Mouse (Mus musculus): ENCODE measurements around the gene Tdrd7.

Tdrd7 gene

DNA sequence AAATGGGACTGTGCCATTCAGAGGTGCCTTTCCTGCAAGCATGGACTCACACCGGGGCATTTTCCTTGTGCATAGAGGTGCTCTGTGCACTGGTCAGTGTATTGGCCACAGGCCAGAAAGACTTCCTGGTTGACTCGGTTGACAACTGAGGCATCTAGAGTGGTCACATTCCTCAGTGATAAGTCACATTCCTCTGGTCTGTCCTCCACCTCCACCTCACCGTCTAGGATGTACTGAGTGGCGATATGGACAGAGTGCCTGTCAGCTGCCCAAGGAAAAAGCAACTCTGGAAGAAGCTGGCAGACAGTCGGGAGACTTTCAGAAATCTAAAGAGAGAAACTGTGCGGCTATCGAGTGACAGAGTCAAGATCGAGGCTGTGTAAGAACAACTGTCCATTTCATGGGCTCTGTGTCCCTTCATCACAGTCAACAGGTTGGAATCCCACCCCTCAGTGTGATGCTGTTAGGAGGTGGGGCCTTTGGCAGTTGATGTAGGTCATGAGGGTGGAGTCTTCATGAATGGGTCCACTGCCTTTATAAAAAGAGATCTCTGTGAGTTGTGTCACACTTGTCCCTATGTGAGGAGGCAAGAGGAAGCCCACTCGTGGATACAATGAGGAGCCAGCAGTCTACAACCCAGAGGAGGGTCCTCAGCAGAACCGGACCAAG lies at the start of gene Tdrd7:
TSS of gene Tdrd7 (plus strand) at position 564 of the 669 bp plus-strand sequence.
- peak; percentile 37 for DNase-seq

DNA sequence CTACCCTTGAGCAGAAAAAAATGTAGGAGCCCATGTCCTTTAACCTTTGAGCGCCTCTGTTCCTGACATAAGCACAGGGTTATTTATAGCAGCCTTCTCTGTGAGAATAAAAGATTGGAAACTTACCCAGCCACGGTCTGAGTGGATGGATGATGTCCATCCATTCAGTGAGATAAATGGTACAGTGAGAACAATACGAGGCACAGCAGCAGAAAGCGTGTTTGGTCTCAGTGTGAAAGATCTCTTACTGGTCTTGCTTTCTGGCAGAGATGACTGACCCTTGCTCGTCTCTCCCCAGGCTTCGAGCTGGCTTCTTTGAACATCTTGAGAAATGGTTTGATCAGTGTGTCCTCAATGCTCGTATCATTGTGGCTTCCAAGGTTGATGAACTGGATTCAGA lies 48.0 kb upstream of the Tdrd7 start:
- DNase-seq: no peak

GRCm38 (mm10) chr4:45921663-45922435 lies 43.3 kb upstream of the Tdrd7 start:
- DNase-seq: no peak

DNA sequence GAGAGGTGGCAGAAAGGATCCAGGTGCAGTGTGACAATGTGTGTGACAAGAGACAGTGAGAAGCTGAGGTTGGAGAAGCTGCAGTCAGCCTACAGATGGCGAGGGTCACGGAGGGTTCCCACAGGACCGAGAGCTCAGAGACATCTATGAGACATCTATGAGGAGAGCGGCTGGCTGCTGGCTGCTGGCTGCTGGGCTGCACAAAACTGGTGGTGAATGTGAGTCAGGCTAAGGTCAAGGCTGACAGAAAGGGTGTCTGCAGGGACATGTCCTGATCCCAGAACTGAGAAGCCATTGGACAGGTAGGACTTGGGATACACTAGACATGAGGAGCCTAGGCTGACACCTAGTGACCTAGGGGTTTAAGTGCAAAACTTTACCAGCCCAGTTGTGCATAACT lies 41.1 kb upstream of the Tdrd7 start:
- DNase-seq: no peak

DNA sequence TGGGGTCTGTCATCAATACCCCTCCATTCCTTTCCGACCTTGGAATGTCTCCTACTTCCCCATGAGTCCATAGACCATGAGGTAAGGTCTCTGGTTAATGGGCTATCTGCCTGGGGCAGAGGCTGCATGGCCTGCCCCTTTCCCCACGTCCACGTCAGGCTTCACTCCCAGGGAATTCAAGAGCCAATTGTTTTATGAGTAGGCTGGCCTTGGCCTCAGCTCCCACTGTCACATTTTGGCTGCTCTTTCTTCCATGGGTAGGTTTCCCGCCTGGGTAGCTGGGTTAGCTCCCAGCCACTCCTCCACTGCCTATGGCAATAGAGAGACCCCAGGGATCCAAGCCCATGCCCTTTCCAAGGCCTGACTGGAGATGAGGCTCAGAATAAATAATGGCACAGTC lies 36.6 kb upstream of the Tdrd7 start:
- no peak for DNase-seq

- DNase-seq: peak; percentile 33
Observed at GRCm38 (mm10) chr4:45941628-45942044, 23.5 kb upstream of the Tdrd7 start.

DNA sequence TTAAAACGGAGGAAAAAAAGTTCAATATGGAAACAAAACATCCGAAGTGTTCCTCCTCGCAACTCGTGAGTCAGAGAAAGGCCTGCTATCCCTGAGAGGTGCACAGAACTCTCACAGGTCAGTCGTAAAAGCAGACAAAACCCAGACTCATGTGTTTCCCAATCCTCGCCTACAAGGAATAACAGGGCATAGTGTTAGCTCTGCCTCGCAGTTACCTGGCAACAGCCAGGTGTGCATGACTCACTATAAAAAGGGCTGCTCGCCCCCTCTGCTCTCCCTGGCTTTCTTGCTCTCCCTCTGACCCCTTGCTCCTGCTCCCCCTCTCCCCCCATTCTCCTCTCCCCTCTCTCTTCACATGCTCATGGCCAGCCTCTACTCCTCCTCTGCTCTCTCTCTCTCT lies 17.4 kb upstream of the Tdrd7 start:
- no peak for DNase-seq

- no peak for DNase-seq
Observed at GRCm38 (mm10) chr4:45949109-45949848, 15.9 kb upstream of the Tdrd7 start.

DNA sequence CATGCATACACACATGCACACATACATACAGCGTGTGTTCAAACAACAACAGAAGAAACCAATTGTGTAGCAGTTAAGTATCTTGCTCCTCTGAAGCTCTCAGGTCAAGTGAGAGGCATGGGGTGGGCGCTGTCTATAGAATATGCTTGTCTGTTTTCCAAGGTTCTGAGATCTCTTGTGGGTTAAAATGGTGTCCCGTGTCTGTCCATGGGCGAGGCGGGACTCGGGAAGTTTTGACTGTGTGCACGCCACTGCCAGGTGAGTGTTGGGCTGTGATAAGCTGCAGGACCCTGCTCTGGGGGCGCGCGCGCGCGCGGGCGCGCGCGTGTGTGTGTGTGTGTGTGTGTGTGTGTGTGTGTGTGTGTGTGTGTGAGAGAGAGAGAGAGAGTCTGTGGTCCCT lies 13.3 kb upstream of the Tdrd7 start:
- DNase-seq: no peak

DNA sequence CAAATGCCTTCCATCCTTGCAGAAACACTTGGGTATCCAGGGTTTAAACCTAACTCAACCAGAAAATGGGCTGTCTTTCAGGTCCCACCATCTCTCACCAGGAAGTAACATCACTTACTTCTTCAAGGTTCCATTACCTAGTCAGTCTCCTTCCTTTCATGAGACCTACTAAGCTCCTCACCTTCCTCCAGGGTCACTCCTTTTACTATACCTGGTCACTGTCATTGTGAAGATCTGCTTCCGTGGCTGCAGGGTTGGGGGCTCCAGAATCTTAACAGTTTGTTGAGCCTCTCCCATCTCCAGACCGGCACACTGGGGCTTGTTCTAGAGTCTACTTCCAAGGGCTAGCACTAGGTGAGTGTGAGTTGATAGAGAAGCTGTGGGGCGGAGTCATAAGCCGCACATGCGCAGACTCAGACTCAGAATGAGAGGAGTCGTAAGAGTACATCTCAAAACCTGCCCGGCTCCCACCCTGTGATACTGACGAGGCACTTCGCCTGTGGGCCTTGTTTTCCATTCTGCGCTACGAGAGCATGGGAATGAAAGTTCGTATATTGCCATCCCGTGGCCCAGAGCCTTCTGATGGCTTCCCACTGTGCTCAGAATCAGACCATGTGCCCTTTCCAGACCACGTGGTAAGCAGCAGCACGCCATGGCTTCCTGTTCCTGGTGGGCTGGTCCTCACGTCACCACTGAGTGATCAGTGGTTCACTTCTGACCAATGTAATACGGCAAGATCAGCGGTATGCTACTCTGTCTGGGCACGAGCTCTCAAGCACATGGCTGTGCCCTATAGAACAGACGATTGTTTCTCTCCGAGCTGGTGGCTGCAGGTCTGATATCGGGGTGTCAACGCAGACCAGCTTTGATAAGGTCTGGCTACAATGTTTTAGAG lies 11.9 kb upstream of the Tdrd7 start:
- no peak for DNase-seq

DNA sequence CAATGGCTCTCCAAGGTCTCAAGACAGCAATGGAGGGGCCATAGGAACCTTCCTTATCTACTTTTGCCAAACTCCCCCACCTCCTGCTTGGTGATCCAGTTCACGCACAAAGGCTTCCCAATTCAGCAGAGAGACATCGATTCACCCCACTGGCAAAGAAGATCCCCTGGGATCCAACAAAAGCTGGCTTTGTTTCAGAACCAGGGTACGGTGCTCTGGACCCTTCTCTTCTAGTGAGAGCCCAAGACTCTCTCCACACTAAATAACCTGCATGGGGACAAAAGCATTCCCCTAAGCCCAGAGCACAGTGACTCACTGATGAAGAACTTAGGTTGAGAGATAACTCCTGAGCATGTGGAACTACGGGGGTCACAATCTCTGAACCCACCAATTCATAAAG lies 9.9 kb upstream of the Tdrd7 start:
- DNase-seq: no peak

- DNase-seq: no peak
Observed at GRCm38 (mm10) chr4:45956131-45956530, 9.0 kb upstream of the Tdrd7 start.

DNA sequence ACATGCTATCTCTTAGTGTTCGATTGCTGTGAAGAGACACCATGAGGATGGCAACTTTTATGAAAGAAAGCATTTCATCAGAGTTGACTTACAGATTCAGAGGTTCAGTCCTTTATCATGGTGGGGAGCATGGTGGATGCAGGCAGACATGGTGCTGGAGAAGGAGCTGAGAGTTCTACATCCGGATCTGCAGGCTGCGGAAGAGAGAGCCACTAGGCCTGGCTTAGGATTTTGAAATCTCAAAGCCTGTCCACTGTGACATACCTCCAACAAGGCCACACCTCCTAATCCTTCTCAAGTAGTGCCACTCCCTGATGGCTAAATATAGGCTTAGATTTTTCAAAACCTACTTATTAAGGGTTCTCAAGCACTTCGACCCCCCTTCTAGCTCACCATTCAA lies 8.4 kb upstream of the Tdrd7 start:
- DNase-seq: no peak

GRCm38 (mm10) chr4:45965737-45966447 lies 758 bp downstream of the Tdrd7 start:
- peak; percentile 80 for DNase-seq

- DNase-seq: peak; percentile 78
Observed at GRCm38 (mm10) chr4:45966716-45967115, 1.6 kb downstream of the Tdrd7 start.

- peak; percentile 43 for DNase-seq
Observed at GRCm38 (mm10) chr4:45967479-45968341, 2.6 kb downstream of the Tdrd7 start.

GRCm38 (mm10) chr4:45969051-45969450 lies 3.9 kb downstream of the Tdrd7 start:
- DNase-seq: no peak

DNA sequence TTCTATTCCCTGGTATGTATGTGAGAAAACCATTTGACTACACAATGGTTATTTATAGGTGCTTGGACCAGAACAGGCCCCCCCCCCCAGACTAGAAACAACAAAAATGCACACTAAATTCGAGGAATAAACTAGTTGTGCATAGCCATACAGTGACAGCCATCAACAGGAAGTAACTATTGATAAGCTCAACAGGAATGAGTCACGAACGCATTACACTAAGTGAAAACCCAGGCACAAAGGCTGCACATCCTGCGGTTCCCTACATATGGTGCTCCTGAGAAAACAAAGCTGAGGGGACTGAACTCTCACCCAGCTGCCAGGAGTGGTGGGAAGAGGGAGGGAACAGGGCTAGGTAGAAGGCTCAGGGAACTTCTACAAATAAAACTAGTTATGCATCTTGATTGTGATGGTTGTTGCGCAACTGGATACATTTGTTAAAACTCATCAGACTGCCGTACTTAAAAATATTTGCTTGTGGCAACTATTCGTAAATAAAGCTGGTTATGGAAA lies 5.0 kb downstream of the Tdrd7 start:
- no peak for DNase-seq

DNA sequence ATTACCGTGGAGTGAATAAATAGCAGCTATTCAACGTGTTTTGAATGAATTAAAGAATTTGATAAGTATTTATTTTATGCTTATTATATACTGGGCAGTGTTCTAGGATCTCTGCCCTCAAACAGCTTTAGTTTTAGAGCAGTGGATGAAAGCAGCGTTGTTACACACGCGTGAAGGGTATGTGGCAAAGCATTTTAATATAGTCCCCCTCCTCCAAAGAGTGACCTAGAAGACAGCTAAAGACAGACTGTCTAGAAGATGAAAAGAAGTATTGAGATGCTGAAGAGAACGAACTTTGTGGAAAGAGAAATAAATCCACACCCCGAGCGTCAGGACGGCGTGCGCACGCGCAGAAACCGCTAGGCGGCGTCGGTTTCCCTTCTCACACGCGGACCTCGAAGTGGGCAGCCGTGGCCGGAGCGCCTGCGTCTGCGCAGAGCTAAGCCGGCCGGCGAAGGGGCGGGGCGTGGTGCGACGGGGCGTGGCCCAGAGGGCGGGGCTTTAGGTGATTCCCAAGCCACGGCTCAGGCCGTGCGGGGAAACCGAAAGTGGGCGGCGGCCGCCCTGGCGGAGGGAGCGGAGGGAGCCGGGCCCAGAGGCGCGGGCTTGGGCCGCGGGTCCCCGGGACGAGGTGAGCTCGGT lies 6.8 kb downstream of the Tdrd7 start:
- peak; percentile 99 for DNase-seq

GRCm38 (mm10) chr4:45972448-45972854 lies 7.3 kb downstream of the Tdrd7 start:
- peak; percentile 68 for DNase-seq
